Mouse (Mus musculus) neural tube, embryonic 13.5 days (tissue): ENCODE measurements around the gene Gm49721. TPM values are rescaled to one million over a fixed set of nuclear protein-coding genes. Genes with fewer than 3 reads are reported as not detected.
A peak's percentile ranks its signal among the peaks of the same experiment; 100 is the strongest.
"Not testable (repeated sequence)": the region's sequence is repeated elsewhere in the genome, so short reads cannot be mapped to it uniquely, and the experiment has no call there.

Experiments
- ATAC-seq: fragments of 200-750 bp; cut with Nextera tagmentation; 2 replicates; pipeline ENCODE4 v1.8.0; 2017; ENCODE audit warnings: low read depth, mild to moderate bottlenecking, moderate TSS enrichment, moderate library complexity
- H3K27ac ChIP-seq: fragments of 300-500 bp; sonication (generic); replicated peaks from 2 replicates; pipeline ENCODE4 v1.5.1; 2015; ENCODE audit warnings: moderate library complexity, mild to moderate bottlenecking, inconsistent platforms
- H3K27me3 ChIP-seq: fragments of 300-500 bp; sonication (generic); 2 replicates; pipeline ENCODE4 v1.6.1; 2015; ENCODE audit warnings: mild to moderate bottlenecking, inconsistent platforms
- H3K36me3 ChIP-seq: fragments of 300-500 bp; sonication (generic); 2 replicates; pipeline ENCODE4 v1.6.1; 2015; ENCODE audit warnings: mild to moderate bottlenecking, inconsistent platforms
- H3K4me1 ChIP-seq: fragments of 300-500 bp; sonication (generic); replicated peaks from 2 replicates; pipeline ENCODE4 v1.6.1; 2015; ENCODE audit warnings: inconsistent platforms
- H3K4me2 ChIP-seq: fragments of 300-500 bp; sonication (generic); 2 replicates; pipeline ENCODE4 v1.6.1; 2015; ENCODE audit warnings: inconsistent platforms, mild to moderate bottlenecking, moderate library complexity
- H3K4me3 ChIP-seq: fragments of 300-500 bp; sonication (generic); 2 replicates; pipeline ENCODE4 v1.5.1; 2015; ENCODE audit warnings: mild to moderate bottlenecking, inconsistent platforms
- H3K9ac ChIP-seq: fragments of 300-500 bp; sonication (generic); 2 replicates; pipeline ENCODE4 v1.6.1; 2015; ENCODE audit warnings: moderate library complexity, mild to moderate bottlenecking, inconsistent platforms
- H3K9me3 ChIP-seq: fragments of 300-500 bp; sonication (generic); 2 replicates; pipeline ENCODE4 v1.6.1; 2016; ENCODE audit warnings: inconsistent platforms
- WGBS: fragments of 180-500 bp; shearing (Covaris S2); methylation state at CpG from one replicate; pipeline ENCODE4 v1.1.7; 2015; 5-methylcytosine and 5-hydroxymethylcytosine counted together
- polyA plus RNA-seq: library from polyadenylated mRNA; unstranded; fragments of >200 nt; fragmentation: Nextera tagmentation; extraction: Ambion mirVana; gene quantifications from 2 replicates; pipeline ENCODE4 v1.2.1, GENCODE M21; 2015

The Gm49721 gene
- polyA plus RNA-seq, 1 experiment from 2014 or later: 0.47 TPM

DNA sequence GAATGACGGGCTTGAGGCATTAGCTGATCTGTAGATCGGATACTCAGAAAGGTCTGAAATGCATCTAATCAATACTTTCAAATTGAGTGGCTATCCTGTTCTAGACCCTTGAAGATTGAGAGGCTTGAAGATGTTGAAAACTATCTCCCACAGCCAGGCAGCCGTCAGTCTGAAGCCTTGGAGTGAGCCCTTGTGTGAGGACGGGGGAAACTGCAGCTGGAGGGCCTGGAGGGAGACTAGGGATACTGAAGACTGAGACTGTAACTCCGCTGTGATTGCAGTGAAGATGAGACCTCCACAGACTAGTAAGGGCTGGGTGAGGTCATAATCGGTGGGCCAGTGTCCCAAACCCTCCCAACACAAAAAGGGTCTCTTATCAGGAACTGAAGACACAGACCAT lies 16.4 kb upstream of the Gm49721 start:
- not testable (repeated sequence) for H3K27me3 ChIP-seq, H3K4me3 ChIP-seq, H3K4me1 ChIP-seq, ATAC-seq, H3K9me3 ChIP-seq, H3K27ac ChIP-seq, H3K4me2 ChIP-seq, H3K36me3 ChIP-seq, H3K9ac ChIP-seq
- 79% methylated on average over 4 of the region's 6 CpGs for WGBS

DNA sequence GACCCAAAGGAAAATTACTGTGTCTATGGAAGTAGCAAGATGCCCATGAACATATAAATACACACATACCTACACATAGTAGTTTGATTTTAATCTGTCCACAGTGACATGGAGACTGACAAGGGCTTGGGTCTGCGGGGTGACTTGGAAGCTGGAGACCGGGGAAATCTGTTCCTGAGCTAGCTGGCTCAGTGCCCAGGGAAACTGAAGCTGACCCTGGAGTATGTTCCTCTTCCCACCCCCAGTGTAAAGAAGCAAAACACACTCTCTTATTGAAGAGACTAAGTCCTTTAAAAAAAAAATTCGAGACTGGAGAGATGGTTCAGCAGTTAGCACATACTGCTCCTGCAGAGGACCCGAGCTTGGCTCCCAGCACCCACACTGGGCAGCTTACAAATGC lies 15.8 kb upstream of the Gm49721 start:
- H3K9me3 ChIP-seq, H3K36me3 ChIP-seq, H3K9ac ChIP-seq, ATAC-seq, H3K27me3 ChIP-seq, H3K27ac ChIP-seq, H3K4me3 ChIP-seq, H3K4me2 ChIP-seq, H3K4me1 ChIP-seq: not testable (repeated sequence)
- 68% methylated on average over 4 of the region's 4 CpGs for WGBS

DNA sequence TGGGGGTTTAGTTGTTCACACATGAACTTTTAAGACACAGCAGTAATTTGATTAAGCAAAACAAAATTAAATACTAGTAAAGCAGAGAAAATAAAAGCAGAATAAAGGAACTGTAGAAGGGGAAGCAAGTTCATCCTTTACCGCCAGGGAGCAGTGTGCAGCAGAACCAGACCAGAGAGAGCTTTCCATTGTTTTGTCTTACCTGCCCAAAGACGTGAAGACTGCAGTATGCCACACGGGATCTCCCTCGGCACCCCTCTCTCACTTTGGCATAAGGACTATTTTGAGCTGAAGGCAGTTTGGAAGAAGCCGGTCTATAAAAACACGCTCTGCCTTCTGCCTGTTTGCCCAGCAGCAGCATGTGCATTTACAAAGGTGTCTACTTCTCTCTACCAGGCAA lies 13.3 kb upstream of the Gm49721 start:
- 23% methylated on average over 6 of the region's 6 CpGs for WGBS
- not testable (repeated sequence) for H3K4me2 ChIP-seq, H3K9me3 ChIP-seq, H3K9ac ChIP-seq, H3K27me3 ChIP-seq, H3K36me3 ChIP-seq, H3K27ac ChIP-seq, H3K4me3 ChIP-seq, H3K4me1 ChIP-seq, ATAC-seq

DNA sequence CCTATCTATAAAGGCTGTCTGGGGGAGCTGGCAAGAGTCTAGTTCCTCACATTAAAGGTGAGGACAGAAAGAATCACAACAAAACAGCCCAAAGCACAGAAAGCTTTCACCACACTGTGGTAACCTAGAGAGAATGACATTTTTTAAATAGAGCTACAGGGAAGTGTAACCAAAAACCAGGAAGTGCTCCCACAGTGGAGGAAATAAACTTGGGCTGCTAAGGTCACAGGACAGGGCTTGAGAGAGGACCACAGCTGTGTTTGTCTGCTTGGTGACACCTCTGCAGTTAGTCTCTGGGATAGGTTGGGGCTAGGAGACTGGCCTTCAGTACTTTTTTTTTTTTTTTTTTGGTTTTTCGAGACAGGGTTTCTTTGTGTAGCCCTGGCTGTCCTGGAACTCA lies 11.0 kb upstream of the Gm49721 start:
- ATAC-seq, H3K36me3 ChIP-seq, H3K9ac ChIP-seq, H3K4me2 ChIP-seq, H3K9me3 ChIP-seq, H3K27me3 ChIP-seq, H3K4me1 ChIP-seq, H3K27ac ChIP-seq, H3K4me3 ChIP-seq: not testable (repeated sequence)
- no CpG with 5 or more reads among the region's 1 CpGs for WGBS

DNA sequence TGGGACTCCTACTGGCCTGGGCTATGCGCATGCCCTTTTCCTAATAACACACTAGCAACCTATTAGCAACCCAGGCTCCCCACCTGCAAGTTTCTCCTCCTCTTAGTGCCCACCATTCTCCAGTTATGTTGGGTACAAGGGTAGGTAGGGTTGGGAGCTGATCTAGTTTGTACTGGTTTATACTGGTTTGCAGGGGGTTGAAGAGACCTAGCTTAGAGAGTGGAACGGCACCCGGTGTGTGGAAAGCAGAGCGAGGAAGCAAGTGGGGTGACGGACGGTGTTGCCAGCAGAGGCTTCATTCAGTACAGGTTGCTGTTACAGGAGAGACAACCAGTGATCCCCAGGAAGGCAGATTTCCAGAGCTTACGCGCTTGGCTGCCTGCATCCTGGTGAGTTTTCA lies 8.4 kb upstream of the Gm49721 start, which contains the start of gene Rnaset2b:
TSS of gene Rnaset2b (plus strand) at position 301 of the 400 bp plus-strand sequence.
- ATAC-seq, H3K9ac ChIP-seq, H3K4me1 ChIP-seq, H3K4me3 ChIP-seq, H3K27me3 ChIP-seq, H3K27ac ChIP-seq, H3K4me2 ChIP-seq, H3K36me3 ChIP-seq, H3K9me3 ChIP-seq: not testable (repeated sequence)
- 78% methylated on average over 1 of the region's 8 CpGs for WGBS

DNA sequence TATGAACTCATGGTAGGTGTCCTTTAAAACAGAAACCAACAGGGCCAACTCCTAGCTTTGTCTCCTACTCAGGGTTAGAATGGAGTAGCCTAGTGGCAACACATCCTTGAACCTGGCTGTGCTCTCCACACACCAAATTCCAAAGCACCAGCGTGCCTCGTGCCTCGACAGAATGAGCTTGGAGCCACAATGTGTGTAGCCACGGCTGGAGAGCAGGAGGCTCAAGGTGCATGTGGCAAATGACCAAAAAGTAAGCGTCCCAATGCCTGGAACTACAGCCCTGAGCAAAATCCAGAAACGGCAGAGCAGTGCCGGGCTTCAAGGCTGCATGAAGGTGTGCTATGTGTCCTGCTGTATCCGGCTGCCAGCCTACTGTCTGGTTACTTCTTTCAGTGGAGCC lies 7.5 kb upstream of the Gm49721 start:
- not testable (repeated sequence) for H3K9me3 ChIP-seq, H3K4me2 ChIP-seq, H3K4me1 ChIP-seq, H3K36me3 ChIP-seq, ATAC-seq, H3K27me3 ChIP-seq, H3K4me3 ChIP-seq, H3K27ac ChIP-seq, H3K9ac ChIP-seq
- WGBS: 90% methylated on average over 8 of the region's 8 CpGs

DNA sequence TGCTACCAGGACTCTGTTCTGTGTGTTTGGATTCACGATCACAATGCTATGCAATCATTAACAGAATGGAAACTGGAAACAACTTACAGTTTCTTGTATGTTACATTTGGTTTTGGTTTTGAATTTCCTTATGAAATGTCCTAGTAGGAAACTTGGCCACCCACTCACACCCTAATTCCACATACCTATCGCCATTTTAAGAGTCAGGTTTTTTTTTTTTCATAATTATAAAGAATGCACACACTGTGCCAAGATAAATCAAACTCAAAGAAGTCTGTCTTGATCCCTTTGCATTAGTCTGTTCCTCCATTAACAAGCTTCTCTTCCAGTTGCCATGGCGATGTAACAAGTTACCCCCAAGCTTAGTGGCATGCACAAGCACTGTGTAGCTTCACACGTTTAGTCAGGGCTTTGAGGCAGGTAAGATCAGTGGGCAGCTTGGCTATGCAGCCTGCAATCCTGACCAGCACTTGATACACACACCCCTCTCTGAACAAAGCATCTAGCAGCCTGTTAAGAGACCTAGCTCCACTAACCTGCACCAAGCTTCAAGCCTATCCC lies 5.8 kb upstream of the Gm49721 start:
- H3K4me2 ChIP-seq, H3K9me3 ChIP-seq, ATAC-seq, H3K27me3 ChIP-seq, H3K4me1 ChIP-seq, H3K36me3 ChIP-seq, H3K4me3 ChIP-seq, H3K9ac ChIP-seq, H3K27ac ChIP-seq: not testable (repeated sequence)
- WGBS: 58% methylated on average over 4 of the region's 4 CpGs

DNA sequence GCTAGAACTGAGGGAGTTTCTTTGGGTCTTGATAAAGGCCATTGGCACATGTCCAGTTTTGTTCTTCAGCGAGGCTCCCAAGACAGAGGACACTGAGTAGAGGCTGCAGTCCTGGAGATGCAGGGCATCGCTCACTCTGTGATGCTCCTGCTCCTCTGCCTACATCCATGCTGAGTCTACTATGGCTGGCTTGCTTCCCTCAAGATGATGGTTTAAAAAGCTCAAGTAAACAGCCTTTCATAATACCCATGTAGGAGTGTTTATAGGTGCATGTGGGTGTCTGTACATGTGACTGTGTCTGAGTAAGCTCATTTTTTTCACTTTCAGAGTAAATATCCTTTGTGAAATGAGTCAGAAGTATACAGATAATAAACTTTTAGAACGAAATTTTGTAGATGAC lies 3.7 kb upstream of the Gm49721 start:
- H3K4me3 ChIP-seq, H3K36me3 ChIP-seq, H3K4me2 ChIP-seq, H3K27me3 ChIP-seq, H3K9ac ChIP-seq, ATAC-seq, H3K4me1 ChIP-seq, H3K27ac ChIP-seq, H3K9me3 ChIP-seq: not testable (repeated sequence)
- WGBS: 66% methylated on average over 3 of the region's 3 CpGs

DNA sequence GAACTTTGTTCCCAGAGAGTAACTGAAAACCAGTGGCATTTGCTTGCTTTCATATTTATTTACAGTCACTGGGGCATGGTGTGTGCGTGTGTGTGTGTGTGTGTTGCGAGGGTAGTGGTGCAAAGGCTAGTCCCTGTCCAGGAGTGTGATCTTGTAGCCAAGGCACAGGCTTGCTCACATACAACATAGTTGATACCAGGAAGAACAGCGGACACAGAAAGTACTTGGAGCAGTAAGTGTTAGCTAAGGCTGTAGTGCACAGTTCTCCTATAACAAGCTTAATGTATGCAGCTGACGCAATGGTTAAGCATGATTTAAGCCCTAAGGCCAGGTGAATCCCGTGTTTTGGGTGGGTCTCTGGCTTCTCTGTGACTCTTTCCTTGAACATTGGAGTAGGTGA lies 676 bp downstream of the Gm49721 start:
- not testable (repeated sequence) for H3K27me3 ChIP-seq, H3K36me3 ChIP-seq, H3K27ac ChIP-seq, H3K4me1 ChIP-seq, H3K9me3 ChIP-seq
- 33% methylated on average over 5 of the region's 5 CpGs for whole genome bisulfite sequencing
- Histone ChIP-seq H3K4me3 (peak overlapping the region; percentile 51), H3K9ac (peak overlapping the region; percentile 71; the same call in 1 of the 2 replicates), H3K4me2 (peak overlapping the region; percentile 61)
- peak; percentile 8; the same call in 1 of the 2 replicates for ATAC-seq

DNA sequence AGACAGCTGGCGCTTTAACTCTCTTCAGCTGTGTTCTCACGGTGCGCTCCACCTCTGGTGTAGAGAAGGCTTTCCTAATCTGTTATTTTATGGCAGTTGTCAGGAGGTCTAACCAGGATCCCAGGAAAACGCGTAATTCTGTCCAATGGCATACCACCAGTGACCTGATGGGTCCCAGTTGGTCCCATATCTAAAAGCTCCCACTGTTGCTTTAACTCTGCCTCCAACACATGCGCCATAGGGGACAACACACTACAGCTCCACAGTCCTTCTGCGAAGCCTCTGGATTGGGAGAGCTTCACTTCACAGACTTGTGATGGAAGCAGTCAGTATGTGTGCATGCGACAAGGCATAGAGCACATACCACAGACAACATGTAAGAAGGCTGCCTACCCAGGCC lies 1.4 kb downstream of the Gm49721 start:
- not testable (repeated sequence) for ATAC-seq, H3K4me3 ChIP-seq, H3K9me3 ChIP-seq, H3K27ac ChIP-seq, H3K4me2 ChIP-seq, H3K9ac ChIP-seq, H3K4me1 ChIP-seq, H3K36me3 ChIP-seq, H3K27me3 ChIP-seq
- whole genome bisulfite sequencing: 93% methylated on average over 5 of the region's 8 CpGs

DNA sequence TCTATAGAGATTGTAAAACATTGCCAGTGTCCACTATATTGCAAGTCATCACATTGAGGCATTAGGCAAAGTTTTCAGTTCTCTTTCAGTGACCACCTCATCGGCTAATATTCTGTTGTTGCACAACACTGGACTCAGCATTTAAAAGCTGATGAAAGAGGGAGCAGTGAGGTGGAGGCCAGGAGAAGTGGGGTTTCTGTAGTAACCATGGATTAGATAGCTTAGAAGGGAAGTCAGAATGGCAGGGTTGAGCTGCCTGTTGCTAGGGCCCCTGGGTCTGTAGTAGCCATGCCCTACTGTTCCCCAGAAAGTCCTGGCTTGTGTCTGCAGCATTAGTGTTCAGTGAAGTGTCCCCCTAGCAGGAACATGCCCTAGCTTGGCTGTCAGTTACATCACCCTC lies 7.4 kb downstream of the Gm49721 start:
- not testable (repeated sequence) for H3K27me3 ChIP-seq, H3K27ac ChIP-seq, H3K36me3 ChIP-seq, ATAC-seq, H3K4me3 ChIP-seq, H3K9ac ChIP-seq, H3K4me1 ChIP-seq, H3K9me3 ChIP-seq, H3K4me2 ChIP-seq
- WGBS: 98% methylated on average over 1 of the region's 1 CpGs

DNA sequence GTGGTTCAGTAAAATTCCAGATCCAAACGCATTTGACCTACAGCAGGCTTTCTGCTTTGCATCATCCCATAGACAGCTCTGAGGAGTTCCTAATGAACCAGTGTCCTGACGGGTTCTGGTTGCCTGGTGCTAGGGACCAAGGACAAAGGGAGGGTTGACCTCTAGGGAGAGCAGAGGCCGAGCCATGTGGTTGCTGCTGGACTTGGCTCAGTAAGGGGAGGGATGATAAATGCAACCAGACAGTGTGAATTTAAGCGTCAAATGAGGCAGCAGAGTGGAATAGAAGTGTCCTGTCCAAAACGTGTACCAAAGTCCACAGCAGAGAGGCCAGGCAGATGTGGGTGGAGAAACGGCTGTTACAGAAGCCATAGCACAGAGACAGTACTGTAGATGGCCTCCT lies 16.8 kb downstream of the Gm49721 start:
- H3K27ac ChIP-seq, H3K9ac ChIP-seq, H3K4me1 ChIP-seq, H3K9me3 ChIP-seq, H3K36me3 ChIP-seq, ATAC-seq, H3K27me3 ChIP-seq, H3K4me2 ChIP-seq, H3K4me3 ChIP-seq: not testable (repeated sequence)
- no CpG with 5 or more reads among the region's 6 CpGs for WGBS

DNA sequence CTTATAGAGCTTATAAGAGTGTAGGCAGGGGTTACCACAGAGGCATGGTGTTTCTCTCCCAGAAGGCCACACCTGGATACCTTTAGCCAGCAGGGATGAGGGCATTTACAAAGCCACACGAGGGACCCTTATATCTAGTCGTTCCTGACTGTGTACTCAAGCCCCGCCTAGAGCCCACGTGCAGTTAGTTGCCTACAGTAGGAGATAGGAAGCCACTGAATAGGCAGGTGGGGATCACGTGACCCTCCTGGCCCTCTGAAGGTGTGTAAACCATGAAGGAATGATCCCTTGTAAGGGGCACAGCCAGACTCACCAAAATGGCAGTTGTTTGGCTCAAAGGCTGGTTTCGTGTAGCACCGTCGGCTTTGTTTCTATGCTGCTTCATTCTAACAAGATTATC lies 18.1 kb downstream of the Gm49721 start:
- H3K27me3 ChIP-seq, H3K4me3 ChIP-seq, H3K9me3 ChIP-seq, H3K4me1 ChIP-seq, H3K9ac ChIP-seq, H3K27ac ChIP-seq, ATAC-seq, H3K4me2 ChIP-seq, H3K36me3 ChIP-seq: not testable (repeated sequence)
- 91% methylated on average over 8 of the region's 8 CpGs for WGBS
